Mouse (Mus musculus) R1 (cell line): ENCODE results near the gene Drp2.
A peak's percentile ranks its signal among the peaks of the same experiment; 100 is the strongest.

Experiments used
- DNase-seq: peaks from one replicate; pipeline ENCODE4 v3.0.0-alpha.2; 2018; ENCODE audit warnings: low read depth, low spot score

Gene Drp2

DNA sequence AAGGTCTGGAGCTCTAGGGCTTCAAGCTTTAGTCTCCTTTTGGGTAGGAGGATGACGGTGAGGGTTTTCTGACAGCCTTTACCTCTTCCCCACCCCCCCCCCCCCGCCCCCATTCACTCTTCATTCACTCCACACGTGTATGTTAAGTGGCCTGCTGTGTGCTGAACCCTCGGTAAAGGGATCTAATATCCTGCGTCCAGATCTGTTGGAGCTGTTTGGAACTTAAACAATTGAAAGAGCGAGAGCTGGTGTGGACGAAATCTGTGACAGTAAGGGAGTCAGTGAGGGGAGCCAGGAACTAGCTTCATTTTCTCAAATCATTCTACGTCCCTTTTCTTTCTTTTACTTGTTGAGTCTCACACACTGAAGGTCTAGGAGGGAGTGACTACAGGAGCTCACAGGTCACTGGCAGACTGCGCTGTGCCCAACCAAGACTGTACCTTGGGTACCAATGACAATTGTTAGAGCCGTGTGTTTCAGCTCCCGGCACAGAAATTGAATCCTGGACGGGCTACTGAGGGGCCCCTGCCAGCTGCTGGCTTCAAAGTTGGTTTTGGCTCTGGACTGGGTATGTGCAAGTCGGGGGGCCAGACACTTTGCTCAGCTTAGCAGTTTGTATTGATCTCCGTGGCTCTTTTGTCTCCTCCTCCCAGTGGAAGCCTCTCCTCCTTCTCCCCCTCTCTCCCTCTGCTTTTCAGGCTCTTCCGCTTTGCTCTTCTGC is at the start of gene Drp2:
Gene Drp2, plus strand, starts transcription at position 689 of the 721 bp plus-strand sequence.
- no peak for DNase-seq

DNA sequence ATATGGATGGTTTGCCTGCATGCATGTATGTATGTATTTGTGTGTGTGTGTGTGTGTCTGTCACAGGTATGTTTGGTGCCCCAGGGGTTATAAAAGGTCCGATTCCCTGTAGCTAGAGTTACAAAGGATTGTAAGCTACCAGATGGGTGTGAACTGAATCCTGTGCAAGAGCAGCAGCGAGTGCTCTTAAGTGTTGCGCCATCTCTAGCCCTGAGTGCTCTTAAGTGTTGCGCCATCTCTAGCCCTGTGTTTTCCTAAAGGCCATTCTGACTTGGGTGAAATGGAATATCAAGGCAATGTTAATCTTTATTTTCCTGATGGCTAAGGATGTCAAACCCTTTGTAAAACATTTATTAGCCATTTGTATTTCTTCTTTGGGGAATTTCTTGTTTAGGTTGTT is 45.0 kb upstream of the Drp2 start:
- DNase-seq = no peak

DNA sequence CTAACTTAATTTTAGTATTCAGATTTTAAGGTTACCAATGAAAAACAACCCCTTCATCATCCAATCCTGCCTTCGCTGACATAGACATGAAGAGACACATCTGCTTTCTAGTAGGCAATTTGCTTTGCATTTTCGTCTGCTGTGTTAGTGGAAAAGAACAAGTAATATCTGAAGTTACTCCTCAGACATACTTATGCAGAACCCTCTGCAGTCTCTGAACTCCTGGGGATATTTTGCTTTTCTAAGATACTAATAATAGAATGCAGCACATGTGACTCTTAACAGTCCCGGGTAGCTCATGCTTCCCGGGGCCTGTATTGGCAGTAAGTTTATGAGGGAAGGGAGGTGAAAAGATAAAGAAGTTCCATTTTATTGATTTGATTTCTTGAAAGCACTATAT is 42.2 kb upstream of the Drp2 start:
- DNase-seq = no peak

DNA sequence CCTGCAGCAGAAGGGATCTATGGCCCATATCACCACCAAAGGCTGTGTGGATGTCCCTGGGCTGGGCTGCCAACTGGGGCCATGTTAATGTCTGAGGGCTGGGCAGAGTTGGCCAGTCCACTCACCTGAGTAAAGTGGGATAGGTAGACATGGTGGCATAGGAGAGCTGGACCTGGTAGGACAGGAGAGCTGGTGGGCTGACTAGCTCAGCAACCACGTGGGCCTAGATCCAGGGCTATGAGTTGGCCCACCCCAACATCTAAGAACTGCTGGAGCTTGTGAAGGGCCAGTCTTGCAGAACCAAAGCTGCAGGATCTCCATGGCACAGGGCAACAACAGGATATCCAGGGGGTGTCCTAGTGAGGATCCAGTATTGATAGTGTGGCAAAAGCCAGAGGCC is 38.9 kb upstream of the Drp2 start:
- no peak for DNase-seq

DNA sequence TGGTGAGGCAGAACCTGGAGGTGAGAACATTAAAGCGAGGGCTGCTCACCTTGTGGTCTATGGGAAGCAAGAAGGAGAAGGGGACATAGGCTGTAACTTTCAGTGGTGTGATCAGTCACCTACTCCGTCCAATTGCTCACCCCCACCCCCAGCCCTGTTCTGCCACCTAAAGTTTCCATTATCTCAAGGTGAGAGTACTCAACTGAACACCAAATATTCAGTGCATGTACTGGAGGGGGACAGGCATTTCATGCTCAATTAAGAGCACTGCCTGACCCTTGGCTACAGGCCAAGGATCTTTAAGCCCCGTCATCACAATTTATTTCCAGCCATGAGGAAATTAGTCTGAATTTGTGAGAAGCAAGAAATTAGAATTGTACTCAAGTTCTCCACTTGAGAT is 37.8 kb upstream of the Drp2 start:
- DNase-seq = no peak

DNA sequence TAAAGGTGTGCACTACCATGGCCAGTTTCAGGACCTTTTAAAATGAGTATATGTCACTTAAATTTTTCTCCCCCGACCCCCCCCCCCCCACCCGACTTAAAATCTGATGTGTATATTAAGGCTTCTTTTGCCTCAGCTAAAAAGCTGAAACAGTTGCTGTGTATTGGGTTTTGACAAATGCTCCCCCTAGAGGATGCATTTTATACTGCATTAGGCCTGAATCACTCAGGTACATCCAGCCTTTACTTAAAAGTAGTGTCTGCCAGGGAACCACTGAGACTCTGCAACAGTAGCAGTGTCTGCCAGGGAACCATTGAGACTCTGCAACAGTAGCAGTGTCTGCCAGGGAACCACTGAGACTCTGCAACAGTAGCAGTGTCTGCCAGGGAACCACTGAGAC is 33.1 kb upstream of the Drp2 start:
- DNase-seq = peak; percentile 22

DNA sequence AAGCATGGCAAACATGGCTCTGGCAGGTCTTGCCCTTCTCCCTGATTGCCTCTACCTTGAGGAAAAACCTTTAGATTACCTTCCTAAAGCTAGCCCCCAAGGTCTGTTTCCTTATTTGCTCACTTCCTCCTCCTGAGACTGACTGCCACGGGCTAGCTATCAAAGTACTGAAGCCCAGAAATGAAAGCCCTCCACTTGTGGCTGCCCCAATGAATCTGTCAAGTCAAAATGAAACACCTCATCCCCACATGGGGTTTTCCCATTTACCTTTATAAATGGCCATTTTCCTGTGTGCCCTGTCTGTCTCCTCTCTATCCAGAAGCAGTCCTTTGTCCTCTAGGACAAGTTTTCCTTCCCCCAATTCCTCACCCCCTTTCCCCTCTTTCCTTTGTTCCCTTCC is 30.2 kb upstream of the Drp2 start:
- no peak for DNase-seq

DNA sequence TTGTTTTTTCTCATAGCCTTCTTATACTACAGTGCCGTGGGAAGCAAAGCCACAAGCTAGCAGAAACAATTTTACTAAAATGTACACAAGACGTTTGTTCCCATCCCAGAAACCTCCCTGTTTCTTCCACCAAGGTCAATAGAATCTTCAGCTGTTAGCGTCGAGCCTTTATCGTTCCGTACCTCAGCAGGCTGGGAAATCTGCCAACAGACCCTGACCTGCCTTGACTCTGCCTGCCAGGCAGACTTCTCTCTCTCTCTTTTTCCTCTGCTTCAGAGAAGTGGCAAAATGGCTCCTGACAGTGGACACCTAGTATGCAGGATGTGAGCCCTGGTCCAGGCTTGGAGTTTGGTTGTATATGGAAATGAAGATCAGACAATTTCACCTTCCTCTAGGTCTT is 19.5 kb upstream of the Drp2 start:
- no peak for DNase-seq

DNA sequence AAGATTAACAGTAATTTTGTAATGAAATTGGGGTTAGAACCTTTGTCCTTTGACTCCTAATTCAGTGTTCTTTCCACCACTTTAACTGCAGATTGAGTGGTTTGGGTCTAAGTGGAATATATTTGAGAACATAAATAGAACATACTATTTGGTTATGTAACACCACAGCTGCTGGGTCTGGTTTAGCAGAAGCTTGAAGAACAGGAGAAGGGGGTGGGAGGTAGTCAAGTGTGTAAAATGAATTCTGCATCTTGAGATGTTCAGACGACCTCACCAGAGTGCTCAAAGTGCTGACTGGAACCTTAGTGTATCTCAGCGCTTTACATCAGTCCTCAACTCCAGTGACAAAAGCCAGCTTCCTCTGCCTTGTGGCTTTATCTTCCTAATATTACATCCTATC is 5.4 kb upstream of the Drp2 start:
- DNase-seq = no peak

DNA sequence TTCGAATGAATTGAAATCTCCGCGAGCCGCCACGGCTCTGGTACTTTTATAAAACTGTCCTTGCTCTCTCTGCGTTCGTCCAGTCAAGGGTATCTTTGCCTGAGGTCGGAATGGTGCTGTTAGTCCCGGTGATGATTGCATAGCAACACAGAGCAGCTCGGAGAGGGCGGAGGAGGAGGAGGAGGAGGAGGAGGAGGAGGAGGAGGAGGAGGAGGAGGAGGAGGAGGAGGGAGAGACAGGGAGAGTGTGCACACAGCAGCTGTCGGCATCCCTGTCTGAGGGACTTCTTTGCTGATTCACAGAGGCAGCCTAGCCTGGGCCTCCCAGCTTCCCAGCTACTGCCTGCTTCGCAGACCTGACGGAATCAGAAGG is 219 bp downstream of the Drp2 start:
- no peak for DNase-seq

DNA sequence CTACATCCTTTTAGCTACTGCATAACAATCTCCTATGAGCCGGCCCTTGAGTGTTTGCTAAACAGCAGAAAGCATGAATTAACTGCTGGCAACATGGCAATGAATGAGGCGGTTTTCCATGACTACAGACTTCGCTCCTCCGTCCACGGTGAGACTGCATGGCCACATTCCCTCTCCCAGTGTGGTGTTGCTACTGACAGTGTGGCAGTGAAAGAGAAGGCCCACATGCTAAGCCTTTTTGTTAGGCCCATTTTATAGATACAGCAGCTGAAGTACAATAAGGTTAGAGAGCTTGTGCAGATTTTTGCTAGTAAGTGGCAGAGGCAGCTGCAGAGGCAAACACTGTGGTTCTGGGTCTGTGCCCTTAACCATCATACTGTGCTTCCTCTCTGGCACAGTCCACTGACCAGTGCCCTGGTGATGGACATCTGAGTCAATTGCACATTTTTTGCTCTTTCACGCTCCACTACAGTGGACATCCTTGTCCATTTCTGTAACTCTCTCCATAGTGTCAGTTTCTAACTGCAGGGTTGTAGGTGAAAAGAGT is 5.1 kb downstream of the Drp2 start:
- no peak for DNase-seq

DNA sequence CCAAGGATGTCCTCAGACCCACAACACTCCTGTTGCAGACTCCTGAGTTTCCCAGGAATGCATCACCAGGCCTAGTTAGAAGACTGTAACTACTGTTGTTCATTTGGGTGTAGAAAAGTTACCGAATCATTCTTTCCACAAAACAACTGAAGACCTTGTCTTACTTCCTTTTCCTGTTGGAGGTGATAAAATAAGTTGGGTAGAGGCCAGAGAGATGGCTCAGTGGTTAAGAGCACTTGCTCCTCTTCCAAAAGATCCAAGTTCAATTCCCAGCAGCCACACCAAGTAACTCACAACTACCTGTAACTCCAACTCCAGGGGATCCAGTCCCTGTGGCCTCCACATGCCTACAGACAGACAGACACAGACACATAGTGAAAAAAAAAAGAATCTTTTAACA is 7.7 kb downstream of the Drp2 start:
- DNase-seq = no peak

DNA sequence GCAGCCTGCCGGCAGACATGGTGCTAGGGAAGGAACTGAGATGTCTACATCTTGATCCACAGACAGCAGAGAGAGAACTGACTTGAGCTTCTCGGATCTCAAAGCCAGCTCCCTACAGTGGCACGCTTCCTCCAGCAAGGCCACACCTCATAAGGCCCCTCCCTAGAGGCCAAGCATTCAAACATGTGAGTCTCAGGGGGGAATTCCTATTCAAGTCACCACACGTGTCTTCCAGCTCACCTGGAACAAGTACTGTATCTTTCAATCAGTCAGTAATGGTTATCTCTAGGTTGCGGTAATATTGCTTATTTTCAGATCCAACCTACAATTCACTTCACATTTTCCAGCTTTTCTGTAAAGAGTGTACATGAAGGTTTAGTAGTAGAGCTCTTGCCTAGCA is 15.7 kb downstream of the Drp2 start:
- DNase-seq = no peak

DNA sequence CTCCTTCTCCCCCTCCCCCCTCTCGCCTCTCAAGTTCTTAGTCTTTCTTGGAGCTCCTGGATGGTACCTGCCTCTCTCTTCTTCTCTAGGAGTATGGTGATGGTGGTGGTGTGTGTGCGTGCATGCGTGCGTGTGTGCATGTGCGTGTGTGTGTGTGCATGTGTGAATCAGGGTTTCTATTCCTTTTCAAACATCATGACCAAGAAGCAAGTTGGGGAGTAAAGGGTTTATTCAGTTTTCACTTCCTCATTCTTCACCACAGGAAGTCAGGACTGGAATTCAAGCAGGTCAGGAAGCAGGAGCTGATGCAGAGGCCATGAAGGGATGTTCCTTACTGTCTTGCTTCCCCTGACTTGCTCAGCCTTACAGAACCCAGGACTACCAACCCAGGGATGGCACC is 19.9 kb downstream of the Drp2 start:
- no peak for DNase-seq

DNA sequence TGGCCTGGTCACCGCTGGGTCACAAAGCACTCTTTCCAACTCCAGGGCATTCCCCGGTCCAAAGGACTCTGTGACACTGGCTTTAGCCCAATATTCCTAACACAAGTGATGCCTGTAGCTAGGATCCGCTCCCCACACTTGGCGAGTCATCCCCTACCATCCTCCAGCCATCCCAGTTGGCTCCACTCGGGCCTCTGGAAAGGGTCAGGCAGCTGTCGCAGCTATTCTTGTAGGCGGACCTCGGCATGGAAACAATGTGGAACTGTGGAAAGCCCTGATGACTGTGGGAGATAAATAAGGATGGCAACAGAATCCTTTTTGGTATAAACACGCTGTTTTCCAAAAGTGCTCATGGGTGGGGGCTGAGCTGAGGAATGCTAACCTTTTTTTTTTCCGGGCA is 21.4 kb downstream of the Drp2 start:
- DNase-seq = no peak

DNA sequence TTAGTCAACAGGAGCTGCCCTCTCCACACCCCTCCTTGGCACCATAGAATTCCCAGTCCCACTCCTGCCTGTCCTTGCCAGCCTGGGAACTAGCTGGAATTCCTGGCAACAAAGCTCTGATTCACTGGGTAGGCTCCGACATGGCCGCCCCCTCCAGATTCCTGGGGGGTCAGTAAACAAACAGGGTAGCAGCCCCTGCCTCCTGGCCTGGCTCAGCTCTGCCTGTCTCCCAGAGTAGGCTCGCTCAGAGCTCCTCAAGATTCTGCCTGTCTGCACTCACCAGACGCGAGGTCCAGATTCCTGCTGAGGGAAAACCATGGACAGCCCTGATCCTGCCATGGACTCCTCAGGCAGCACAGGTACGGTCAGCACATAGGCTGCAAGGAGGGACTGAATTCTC is 22.5 kb downstream of the Drp2 start:
- no peak for DNase-seq

DNA sequence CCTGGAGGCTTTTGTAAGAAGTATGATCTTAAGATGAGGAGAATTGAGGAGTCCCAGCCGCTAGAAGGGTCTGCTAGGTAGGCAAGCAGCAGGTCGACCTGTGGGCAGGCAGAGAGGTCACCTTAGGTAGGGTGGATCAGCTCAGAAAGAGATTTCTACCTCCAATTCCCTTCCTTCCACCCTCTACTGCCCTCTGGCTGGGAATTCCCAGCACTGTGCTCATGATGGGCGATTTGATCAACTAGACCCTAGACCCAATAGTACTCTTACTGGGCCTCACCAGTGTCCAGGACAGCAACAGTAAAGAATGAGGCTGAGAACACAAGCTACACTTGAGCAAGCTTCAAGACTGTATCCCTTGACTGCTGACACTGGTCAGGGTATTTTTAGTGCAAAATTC is 23.0 kb downstream of the Drp2 start:
- no peak for DNase-seq

DNA sequence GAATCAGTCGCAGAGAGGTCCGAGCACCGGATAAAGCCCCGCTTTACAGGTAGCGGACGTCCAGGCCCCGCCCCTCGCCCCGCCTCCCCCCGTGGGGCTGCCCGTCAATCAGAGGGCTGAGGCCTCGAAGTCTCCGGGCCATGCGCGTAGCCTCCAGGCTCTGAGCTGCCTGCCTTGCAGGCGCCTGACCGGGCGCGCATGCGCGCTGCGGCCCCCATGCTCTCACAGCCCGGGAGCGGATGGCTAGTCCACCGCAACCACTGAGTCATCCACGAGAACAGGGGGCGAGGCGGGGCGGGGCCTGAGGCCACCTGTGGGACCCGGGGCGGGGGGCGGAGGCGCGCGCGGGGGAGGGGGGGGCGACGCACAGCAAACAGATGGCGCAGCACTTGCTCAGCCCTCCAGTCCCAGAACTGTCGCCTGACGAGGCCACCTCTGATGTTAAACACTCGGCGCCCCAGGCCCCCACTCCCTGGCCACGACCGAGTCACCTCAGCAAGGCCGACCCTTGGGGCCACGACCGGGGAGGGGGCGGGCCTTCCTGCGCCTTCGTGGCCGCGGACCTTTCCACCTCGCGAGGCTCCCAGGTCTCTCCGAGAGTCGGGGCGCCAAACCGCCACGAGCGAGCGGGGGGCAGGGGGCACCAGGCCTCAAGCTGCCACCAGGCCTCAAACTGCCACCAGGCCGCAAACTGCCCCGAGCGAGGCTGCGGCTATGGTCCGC is 70.8 kb downstream of the Drp2 start:
- peak; percentile 68 for DNase-seq

DNA sequence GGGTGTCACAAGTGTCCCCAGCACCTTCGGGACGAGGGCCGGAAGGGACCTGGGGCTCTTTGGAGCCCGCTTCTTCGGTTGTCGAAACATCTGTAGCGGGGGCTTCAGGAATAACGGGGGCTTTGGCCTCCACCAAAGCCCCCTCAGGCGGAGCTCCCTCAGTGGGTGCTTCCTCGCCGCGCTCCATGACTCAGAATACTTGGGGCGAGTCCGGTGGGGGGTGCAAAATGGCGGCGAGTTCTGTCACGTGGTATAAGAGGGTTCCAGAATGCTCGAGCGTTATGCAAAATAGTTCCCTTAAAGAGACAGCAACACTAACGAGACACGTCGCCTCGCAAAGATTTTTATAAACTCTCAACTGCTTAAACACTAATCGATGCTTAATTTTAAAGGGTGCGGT is 71.9 kb downstream of the Drp2 start, which contains the start of gene Taf7l:
Gene Taf7l, minus strand, starts transcription at position 201 of the 400 bp plus-strand sequence.
- DNase-seq = peak; percentile 16

DNA sequence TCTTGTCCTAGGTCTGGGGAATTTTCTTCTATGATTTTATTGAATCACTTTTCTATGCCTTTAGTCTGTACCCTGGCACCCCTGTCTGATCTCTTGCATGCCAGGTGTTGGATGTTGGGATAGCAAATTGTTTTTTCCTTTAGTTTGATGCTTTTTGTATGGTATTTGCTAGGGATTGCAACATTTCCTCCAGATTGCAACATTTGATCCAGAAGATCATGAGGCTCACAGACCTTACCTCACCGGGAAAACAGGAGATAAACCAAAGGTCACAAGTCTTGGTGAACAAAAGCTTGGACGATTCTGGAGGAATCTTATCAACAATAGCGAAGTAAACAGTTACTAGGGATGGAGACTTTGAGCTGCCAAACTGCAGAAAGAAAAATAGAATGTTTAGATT is 77.4 kb downstream of the Drp2 start:
- no peak for DNase-seq

DNA sequence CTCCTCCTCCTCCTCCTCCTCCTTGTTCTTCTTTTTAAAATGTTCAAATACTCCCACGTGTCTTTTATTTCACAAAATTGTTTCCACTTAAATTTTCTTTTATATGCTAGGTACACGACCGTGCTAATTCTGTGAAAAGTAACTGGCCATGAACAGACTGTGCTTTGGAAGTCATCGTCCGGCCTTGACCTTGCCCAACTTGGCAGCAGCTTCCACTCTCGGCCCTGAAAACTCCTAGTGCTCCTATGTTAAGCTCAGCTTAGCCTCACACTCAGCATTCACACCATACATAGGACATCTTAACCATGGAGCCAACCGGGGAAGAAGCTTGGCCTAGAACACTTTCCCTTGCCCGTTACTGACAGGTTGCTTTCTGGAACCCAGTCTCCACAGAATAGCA is 96.3 kb downstream of the Drp2 start:
- DNase-seq = no peak
